ENCODE assay signal across 8 mouse cellular contexts in genomic region chr11:75486192-75486591, GRCm38 (mm10). TPM values are rescaled to one million over a fixed set of nuclear protein-coding genes. Genes with fewer than 3 reads are reported as not detected.
A peak's percentile ranks its signal among the peaks of the same experiment; 100 is the strongest.
DNase-seq lines count a peak whose midpoint lies in the region; ATAC-seq and TF ChIP-seq lines count a peak whose summit lies in the region.

No protein-coding gene starts in this region.

- peak overlapping the region; percentile 27 for H3K4me2 ChIP-seq in forebrain, embryonic 13.5 days
- H3K4me2 ChIP-seq in limb, embryonic 13.5 days (replicated peaks), result peak overlapping the region; percentile 44
- peak overlapping the region; percentile 42 for H3K4me2 ChIP-seq in neural tube, embryonic 14.5 days (ENCODE audit: low read depth, low read length)

- H3K4me1 ChIP-seq in forebrain, embryonic 13.5 days, result peaks cover 14% of the 10 kb centered on the region
- H3K4me1 ChIP-seq in limb, embryonic 13.5 days, result peaks cover 19% of the 10 kb centered on the region
- H3K4me1 ChIP-seq in neural tube, embryonic 14.5 days (ENCODE audit: control insufficient read depth, insufficient read depth, low read length), result peaks cover 9% of the 10 kb centered on the region

- peak overlapping the region; percentile 69; the same call in 1 of the 2 replicates for H3K27ac ChIP-seq in layer of hippocampus, adult 2 months
- H3K27ac ChIP-seq in forebrain, embryonic 13.5 days, result no peak overlapping the region
- no peak overlapping the region for H3K27ac ChIP-seq in limb, embryonic 13.5 days
- 0 out of 2 replicates have a peak overlapping the region, but pooled peaks have one; percentile 10 for H3K27ac ChIP-seq in neural tube, embryonic 14.5 days (ENCODE audit: low read depth, low read length)

- whole genome bisulfite sequencing in forebrain, embryonic 13.5 days, result 19% methylated on average over 3 of the region's 3 CpGs
- WGBS in limb, embryonic 13.5 days, result 24% methylated on average over 3 of the region's 3 CpGs
- 15% methylated on average over 3 of the region's 3 CpGs for WGBS in neural tube, embryonic 14.5 days

- peak overlapping the region; percentile 91 for H3K4me3 ChIP-seq in layer of hippocampus, adult 2 months
- peak overlapping the region; percentile 95 for H3K4me3 ChIP-seq in forebrain, embryonic 13.5 days
- peak overlapping the region; percentile 99 for H3K4me3 ChIP-seq in limb, embryonic 13.5 days
- peak overlapping the region; percentile 100; the same call in 1 of the 2 replicates for H3K4me3 ChIP-seq in neural tube, embryonic 14.5 days (ENCODE audit: low read depth, low read length)

- peak; percentile 44 for ATAC-seq in forebrain, embryonic 13.5 days
- 0 out of 2 replicates have a peak, but pooled peaks have one; percentile 9 for ATAC-seq in limb, embryonic 13.5 days (ENCODE audit: low FRiP score, low read depth)
- ATAC-seq in neural tube, embryonic 14.5 days (ENCODE audit: low read depth), result peak; percentile 15; the same call in 1 of the 2 replicates

- H3K9me3 ChIP-seq in forebrain, embryonic 13.5 days (replicated peaks), result no peaks in the 10 kb centered on the region
- no peaks in the 10 kb centered on the region for H3K9me3 ChIP-seq in limb, embryonic 13.5 days
- no peaks in the 10 kb centered on the region for H3K9me3 ChIP-seq in neural tube, embryonic 14.5 days (ENCODE audit: control insufficient read depth, low read length)

- DNase-seq in layer of hippocampus, adult 2 months (ENCODE audit: low spot score in 2 of 2), result no peak
- no peak for DNase-seq in layer of hippocampus, adult 8-10 months (ENCODE audit: low spot score in 2 of 2)
- DNase-seq in right cerebral cortex, adult 2 months (ENCODE audit: low spot score in 2 of 2), result no peak
- no peak for DNase-seq in left cerebral cortex, adult 9 months (ENCODE audit: low spot score in 2 of 2)
- no peak for DNase-seq in layer of hippocampus, postnatal 25 days (ENCODE audit: extremely low spot score in 1 of 2, low spot score in 1 of 2)

- TF ChIP-seq CTCF in layer of hippocampus, adult 2 months (conservative IDR thresholded peaks at IDR 0.05), result no peak

- H3K27me3 ChIP-seq in forebrain, embryonic 13.5 days, result peaks cover 10% of the 10 kb centered on the region
- peaks cover 6% of the 10 kb centered on the region; the same call in 1 of the 2 replicates for H3K27me3 ChIP-seq in limb, embryonic 13.5 days
- no peaks in the 10 kb centered on the region for H3K27me3 ChIP-seq in neural tube, embryonic 14.5 days (ENCODE audit: control insufficient read depth, insufficient read depth, low read length)

- H3K36me3 ChIP-seq in forebrain, embryonic 13.5 days (ENCODE audit: poor library complexity, severe bottlenecking), result peaks cover 35% of the 10 kb centered on the region
- peaks cover 32% of the 10 kb centered on the region for H3K36me3 ChIP-seq in limb, embryonic 13.5 days
- peaks cover 14% of the 10 kb centered on the region for H3K36me3 ChIP-seq in neural tube, embryonic 14.5 days (ENCODE audit: control insufficient read depth, insufficient read depth, low read length)

- no peak overlapping the region for H3K9ac ChIP-seq in forebrain, embryonic 13.5 days
- no peak overlapping the region for H3K9ac ChIP-seq in limb, embryonic 13.5 days
- peak overlapping the region; percentile 90; the same call in 1 of the 2 replicates for H3K9ac ChIP-seq in neural tube, embryonic 14.5 days (replicated peaks; ENCODE audit: low read depth, low read length)

RNA-seq across cellular contexts. Expression of gene Prpf8, which starts 0.4 kb away (rescaled TPM):
- total RNA-seq in layer of hippocampus, adult 2 months (2021), result 100 to 1,000 TPM; 131 to 139 TPM
- 100 to 1,000 TPM; 129 to 140 (median 135) TPM for total RNA-seq in layer of hippocampus, adult 8-10 months (2022)
- 56.3 and 63.2 TPM in 2 replicates for polyA plus RNA-seq in forebrain, embryonic 13.5 days (2015; fragmentation: Nextera tagmentation; extraction: Ambion mirVana)
- polyA plus RNA-seq in limb, embryonic 13.5 days (2015; fragmentation: Nextera tagmentation; extraction: Ambion mirVana), result 60.8 and 63.0 TPM in 2 replicates
- 65.0 and 82.8 TPM in 2 replicates for polyA plus RNA-seq in neural tube, embryonic 14.5 days (2014; fragmentation: Nextera tagmentation; extraction: Ambion mirVana)
- 100 to 1,000 TPM; 125 to 129 TPM for total RNA-seq in layer of hippocampus, postnatal 25 days (2021)

RNA-seq across cellular contexts. Expression of gene Rilp, which starts 23.7 kb away (rescaled TPM):
- 1 to 10 TPM; 1.6 to 1.7 TPM for total RNA-seq in layer of hippocampus, adult 2 months (2021)
- 1 to 10 TPM; 1.1 to 2.3 (median 1.6) TPM for total RNA-seq in layer of hippocampus, adult 8-10 months (2022)
- polyA plus RNA-seq in forebrain, embryonic 13.5 days (2015; fragmentation: Nextera tagmentation; extraction: Ambion mirVana), result 0.40 and 0.47 TPM in 2 replicates
- polyA plus RNA-seq in limb, embryonic 13.5 days (2015; fragmentation: Nextera tagmentation; extraction: Ambion mirVana), result 0.34 and 0.66 TPM in 2 replicates
- 2.8 and 3.5 TPM in 2 replicates for polyA plus RNA-seq in neural tube, embryonic 14.5 days (2014; fragmentation: Nextera tagmentation; extraction: Ambion mirVana)
- 1 to 10 TPM; 1.7 to 3.1 TPM for total RNA-seq in layer of hippocampus, postnatal 25 days (2021)

RNA-seq across cellular contexts. Expression of gene Tlcd2, which starts 24.7 kb away (rescaled TPM):
- total RNA-seq in layer of hippocampus, adult 2 months (2021), result under 1 TPM in 1 of 2 experiments, not detected in 1; 0.56 TPM
- under 1 TPM in 3 of 4 experiments, not detected in 1; 0.43 to 0.45 (median 0.45) TPM for total RNA-seq in layer of hippocampus, adult 8-10 months (2022)
- 1.4 and 1.9 TPM in 2 replicates for polyA plus RNA-seq in forebrain, embryonic 13.5 days (2015; fragmentation: Nextera tagmentation; extraction: Ambion mirVana)
- polyA plus RNA-seq in limb, embryonic 13.5 days (2015; fragmentation: Nextera tagmentation; extraction: Ambion mirVana), result 26.4 and 26.9 TPM in 2 replicates
- polyA plus RNA-seq in neural tube, embryonic 14.5 days (2014; fragmentation: Nextera tagmentation; extraction: Ambion mirVana), result 1.8 and 4.0 TPM in 2 replicates
- under 1 TPM; 0.59 to 0.87 TPM for total RNA-seq in layer of hippocampus, postnatal 25 days (2021)

RNA-seq across cellular contexts. Expression of gene Scarf1, which starts 27.1 kb away (rescaled TPM):
- 1 to 10 TPM; 1.3 TPM for total RNA-seq in layer of hippocampus, adult 2 months (2021)
- total RNA-seq in layer of hippocampus, adult 8-10 months (2022), result 1 to 10 TPM; 1.1 to 1.6 (median 1.4) TPM
- 3.3 TPM in 2 replicates for polyA plus RNA-seq in forebrain, embryonic 13.5 days (2015; fragmentation: Nextera tagmentation; extraction: Ambion mirVana)
- polyA plus RNA-seq in limb, embryonic 13.5 days (2015; fragmentation: Nextera tagmentation; extraction: Ambion mirVana), result 6.0 and 6.6 TPM in 2 replicates
- polyA plus RNA-seq in neural tube, embryonic 14.5 days (2014; fragmentation: Nextera tagmentation; extraction: Ambion mirVana), result 1.8 and 3.8 TPM in 2 replicates
- total RNA-seq in layer of hippocampus, postnatal 25 days (2021), result 1 to 10 TPM; 1.4 to 1.6 TPM

RNA-seq across cellular contexts. Expression of gene Wdr81, which starts 31.7 kb away (rescaled TPM):
- 10 to 100 TPM; 23.4 to 23.7 TPM for total RNA-seq in layer of hippocampus, adult 2 months (2021)
- total RNA-seq in layer of hippocampus, adult 8-10 months (2022), result 10 to 100 TPM; 23.5 to 25.3 (median 24.3) TPM
- 5.0 and 5.6 TPM in 2 replicates for polyA plus RNA-seq in forebrain, embryonic 13.5 days (2015; fragmentation: Nextera tagmentation; extraction: Ambion mirVana)
- 5.8 and 5.9 TPM in 2 replicates for polyA plus RNA-seq in limb, embryonic 13.5 days (2015; fragmentation: Nextera tagmentation; extraction: Ambion mirVana)
- 6.3 and 7.4 TPM in 2 replicates for polyA plus RNA-seq in neural tube, embryonic 14.5 days (2014; fragmentation: Nextera tagmentation; extraction: Ambion mirVana)
- total RNA-seq in layer of hippocampus, postnatal 25 days (2021), result 10 to 100 TPM; 21.9 to 22.7 TPM

Comparison
In these comparisons a context has a peak if more than half of its experiments do, and no peak if none do; other contexts are left out.
1. H3K27ac ChIP-seq: peak in layer of hippocampus, adult 2 months (single experiment) and neural tube, embryonic 14.5 days (single experiment); none in forebrain, embryonic 13.5 days (single experiment) and limb, embryonic 13.5 days (single experiment).
2. Peak in every context shown above with its lines, with median percentiles within 50 percentile points of each other: H3K4me3 ChIP-seq, ATAC-seq and H3K4me2 ChIP-seq.